Mouse (Mus musculus): ENCODE data around the gene Apopt1.

Gene Apopt1

DNA sequence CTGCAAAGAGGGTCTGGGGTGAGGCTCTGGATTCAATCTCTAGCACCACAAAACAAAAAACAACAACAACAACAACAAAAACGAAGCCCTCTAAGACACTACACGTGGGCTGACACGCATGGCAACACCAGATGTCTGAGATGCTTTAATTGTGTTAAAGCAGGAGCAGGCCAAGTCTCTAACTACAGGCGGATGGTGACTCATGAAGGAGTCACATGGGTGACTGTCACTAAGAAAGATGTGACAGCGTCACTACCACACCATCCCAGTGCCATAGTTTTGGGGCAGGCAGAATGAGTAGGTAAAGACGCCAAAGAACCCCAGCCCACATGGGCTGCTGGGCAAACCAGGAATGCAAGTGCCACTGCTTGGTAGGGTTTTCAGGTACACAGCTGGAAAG is 39.4 kb downstream of the Apopt1 start:
- DNase-seq = no peak

DNA sequence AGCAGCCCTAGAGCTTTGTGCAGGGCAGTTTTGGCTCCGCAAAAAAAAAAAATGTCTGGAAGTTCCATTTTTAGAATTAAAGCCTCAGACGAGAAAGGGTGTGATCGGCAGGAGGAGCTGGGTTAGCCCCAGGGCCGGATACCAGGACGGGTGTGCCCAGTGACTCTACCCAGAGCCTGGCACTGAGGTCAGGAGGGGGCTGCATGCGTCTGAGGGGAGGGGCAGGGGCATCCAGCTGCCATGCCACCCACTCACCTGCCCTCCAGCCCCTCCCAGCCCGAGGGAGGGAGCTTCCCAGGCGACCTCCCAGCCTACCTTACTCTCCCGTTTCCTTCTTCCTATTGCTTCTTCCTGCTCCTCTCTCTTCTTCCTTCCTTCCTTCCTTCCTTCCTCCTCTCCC is 40.3 kb downstream of the Apopt1 start:
- DNase-seq = no peak

DNA sequence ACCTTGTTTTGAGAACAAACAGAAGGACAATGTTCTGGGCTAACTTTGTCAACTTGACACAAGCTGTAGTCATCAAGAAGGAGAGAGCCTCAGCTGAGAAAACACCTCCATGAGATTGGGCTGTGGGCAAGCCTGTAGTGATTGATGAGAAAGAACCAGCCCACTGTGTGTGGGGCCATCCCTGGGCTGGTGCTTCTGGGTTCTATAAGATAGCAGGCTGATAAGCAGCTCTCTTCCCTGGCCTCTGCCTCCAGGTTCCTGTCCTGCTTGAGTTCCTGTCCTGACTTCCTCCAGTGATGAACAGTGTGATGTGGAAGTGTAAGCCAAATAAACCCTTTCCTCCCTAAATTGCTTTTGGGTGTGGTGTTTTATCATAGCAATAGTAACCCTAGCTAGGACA is 41.6 kb downstream of the Apopt1 start:
- no peak for DNase-seq

DNA sequence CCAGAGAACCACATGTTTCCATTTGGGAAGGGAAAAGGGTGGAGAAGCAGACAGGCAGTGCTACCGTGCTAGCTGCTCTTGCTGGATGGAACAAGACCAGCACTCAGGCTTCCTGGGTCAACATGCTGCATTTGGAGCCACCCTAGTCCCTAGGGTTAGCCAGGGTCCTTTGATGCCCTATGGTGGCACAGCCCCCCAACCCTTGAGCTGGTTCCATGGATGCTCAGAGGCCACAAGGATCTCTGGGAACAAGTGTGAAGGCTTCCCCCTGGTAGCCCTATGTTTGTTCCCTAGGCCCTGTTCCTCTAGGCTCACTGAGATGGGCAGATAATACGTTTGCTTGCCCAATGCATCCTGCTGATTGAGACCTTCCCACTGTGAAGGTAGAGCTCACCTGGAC is 42.2 kb downstream of the Apopt1 start:
- DNase-seq = no peak

DNA sequence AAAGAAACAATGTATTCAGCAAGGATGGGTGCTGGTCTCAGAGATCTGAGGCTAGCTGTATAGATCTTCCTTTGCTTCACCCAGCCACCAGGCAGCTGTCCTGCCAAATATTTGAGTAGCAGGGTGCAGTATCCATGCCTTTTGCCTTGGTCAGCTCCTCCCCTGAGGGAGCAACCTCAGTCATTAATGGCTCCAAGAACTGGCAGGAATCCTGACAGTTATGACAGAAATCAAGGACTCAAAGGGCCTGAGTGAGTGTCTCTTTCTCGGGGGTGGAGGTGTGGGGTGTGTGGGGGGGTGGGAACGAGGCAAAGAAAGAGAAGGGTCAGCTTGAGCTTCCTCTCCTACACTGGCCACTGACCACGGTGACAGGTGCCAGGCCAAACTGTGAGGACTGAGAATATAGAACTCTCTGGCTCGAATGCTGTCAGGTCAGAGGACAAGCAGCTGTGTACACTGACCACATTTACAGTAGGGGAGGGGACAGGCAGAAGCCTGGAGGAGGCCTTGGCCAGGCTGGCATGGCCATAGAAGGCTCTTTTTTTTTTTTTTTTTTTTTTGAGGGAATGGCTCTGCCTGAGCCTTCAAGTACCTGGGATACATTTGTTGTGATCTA is 43.1 kb downstream of the Apopt1 start:
- no peak for DNase-seq

DNA sequence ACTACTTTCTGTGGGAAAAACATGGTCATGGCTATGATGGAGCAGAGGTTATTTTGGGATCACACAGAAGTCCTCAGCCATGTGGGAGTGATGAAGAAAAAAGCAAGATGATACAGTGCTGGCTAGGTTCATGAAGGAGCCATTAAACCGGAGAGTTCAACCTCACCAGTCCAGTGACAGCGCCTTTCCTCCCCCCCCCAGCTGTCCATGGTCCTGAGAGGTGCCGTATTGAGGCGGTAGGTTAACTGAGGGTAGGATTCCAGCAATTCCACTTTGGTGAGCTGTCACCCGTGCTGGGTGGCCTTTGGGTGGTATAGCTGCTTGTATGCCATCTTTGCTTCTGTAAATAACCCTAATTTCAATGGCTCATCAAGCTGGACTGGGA is 43.6 kb downstream of the Apopt1 start:
- no peak for DNase-seq

DNA sequence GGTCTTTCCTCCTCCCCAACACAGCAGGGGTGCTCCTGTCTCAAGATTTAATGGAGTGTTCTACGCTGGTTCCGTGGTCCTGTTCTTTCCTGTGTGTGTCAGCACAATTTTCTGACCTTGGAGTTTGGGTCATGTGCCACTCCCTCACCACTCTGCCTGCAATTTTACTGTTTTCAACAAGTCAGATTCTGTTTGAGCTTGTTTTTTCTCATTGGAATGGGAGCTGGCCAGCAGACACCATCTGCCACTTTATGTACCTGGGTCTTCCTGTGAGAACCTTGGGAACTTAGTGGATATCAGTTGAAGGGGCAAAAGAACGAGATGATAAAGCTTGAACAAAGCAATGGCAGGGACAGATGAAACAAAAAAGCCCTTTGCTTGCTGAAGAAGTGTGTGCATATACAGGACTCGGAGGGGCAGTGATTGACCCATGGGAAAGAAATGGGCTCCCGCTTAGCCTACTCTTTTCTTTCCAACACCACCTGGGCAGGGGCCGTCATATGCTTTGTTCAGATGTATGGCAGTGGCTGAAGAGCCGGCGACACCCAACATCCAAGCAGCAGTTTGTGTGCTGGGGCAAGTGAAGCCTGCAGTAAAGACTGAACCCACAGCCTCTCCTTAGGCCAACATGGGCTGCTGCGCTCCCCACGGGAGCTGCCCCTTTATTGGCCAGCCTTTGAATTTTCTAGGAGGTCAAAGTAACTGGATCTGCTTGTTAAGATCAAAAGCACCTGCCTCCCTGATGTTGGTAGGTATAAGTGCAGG is 44.7 kb downstream of the Apopt1 start:
- peak; percentile 38 for DNase-seq

DNA sequence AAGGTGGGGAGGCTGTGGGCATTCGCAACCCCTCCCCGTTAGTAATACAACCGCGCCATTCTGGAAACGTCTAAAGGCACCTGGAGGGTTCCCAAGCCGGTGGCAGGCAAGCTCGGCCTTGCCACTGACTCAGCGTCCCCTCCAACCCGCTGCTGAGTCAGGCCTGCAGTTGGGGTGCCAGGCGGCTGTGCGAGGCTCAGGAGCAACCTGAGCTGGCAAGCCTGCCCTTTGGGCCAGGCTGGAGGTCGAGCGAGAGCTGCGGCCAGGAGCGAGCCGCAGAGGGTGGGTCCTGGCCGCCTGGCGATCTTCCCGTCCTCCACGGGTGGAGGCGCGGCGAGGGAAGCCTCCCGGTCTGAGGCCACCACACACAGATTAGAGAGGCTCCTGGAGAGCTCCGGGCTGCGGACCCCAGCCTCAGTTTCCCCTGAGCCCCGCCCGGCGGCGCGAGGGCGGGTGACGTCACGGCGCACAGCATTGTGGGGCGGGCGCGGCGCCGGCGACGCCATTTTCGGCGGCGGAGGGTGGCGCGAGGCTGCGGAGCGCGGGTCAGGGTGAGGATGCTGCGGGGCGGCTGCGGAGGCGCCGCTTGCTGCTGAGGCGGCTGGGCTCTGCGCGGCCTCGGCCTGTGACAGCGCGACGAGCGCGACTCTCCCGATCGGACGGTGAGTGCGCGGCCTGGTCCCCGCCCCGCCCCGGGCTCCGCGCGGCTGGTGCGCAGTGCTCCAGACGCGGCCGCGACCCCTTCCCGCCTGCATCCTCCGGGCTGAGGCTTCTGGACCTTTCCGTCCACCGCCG is 45.5 kb downstream of the Apopt1 start, which contains the start of gene Klc1:
Gene Klc1 (plus strand): TSS at position 469 of the 795 bp plus-strand sequence.
- DNase-seq = peak; percentile 89

DNA sequence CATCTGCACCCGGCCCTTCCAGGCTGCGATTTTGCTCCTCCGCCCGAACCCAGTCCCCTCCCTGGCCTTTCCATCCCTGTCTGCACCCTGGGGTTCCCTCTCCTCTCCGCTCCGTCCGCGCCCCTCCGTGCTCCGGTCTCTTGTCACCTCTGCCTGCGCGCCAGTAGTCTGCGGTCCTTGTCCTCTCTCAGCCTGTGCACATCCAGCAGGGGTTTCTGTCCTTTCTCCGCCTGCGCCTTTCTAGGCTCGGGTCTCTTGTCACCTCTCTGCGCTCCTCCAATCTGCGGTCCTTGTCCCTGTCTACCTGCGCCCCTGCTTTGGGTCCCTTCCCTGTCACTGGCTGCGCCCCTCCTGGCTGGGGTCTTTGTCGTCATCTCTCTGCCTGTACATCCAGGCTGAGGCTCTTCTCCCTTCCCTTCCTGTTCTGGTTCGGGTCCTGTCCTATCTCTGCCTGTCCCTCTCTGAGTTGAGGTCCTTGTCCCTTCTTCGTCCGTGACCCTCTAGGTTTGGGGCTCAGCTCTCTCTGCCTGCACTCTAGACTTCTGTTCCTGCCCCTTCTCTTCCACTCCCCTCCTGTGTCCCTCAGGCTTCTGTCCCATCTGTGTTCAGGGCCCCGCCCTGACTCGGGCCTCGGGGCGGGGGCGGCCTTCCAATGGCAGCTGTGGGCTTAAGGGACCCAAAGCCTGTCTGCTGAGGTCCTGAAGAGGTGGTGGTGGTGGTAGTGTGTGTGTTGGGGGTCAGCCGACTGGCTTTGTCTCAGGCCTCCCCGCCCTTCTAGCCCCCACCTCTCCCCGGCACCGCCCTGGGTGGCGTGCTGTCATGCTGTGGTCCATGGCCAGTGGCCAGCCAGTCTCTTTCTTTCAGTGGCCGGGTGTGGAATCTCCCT is 46.4 kb downstream of the Apopt1 start:
- DNase-seq = peak; percentile 54

DNA sequence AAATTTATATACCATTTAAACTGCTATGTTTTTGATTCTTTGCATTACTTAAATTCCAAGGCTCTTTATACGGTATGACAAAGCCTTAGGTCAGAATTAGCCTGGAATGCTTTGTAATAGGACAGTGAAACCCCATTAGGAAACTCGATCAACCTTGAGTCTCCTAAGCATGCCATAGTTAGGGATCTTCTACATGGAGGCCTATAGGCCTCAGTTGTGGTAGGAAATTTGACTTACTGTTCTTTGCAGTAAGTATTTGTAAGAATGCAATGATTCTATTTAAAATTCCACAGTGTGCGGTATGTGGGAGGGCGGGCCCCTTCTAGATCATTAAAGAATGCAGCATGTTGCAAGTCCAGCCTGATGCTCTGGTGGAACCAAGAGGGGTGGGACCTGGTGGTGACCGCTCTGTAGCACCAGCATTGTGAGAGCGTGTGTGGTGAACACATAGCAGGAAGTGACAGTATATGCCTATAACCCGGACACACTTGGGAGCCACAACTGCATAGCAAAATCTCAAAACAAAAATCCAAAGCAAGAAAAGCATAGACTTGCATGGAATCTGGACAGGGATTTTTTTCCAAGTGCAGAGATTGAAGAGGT is 47.3 kb downstream of the Apopt1 start:
- DNase-seq = no peak

DNA sequence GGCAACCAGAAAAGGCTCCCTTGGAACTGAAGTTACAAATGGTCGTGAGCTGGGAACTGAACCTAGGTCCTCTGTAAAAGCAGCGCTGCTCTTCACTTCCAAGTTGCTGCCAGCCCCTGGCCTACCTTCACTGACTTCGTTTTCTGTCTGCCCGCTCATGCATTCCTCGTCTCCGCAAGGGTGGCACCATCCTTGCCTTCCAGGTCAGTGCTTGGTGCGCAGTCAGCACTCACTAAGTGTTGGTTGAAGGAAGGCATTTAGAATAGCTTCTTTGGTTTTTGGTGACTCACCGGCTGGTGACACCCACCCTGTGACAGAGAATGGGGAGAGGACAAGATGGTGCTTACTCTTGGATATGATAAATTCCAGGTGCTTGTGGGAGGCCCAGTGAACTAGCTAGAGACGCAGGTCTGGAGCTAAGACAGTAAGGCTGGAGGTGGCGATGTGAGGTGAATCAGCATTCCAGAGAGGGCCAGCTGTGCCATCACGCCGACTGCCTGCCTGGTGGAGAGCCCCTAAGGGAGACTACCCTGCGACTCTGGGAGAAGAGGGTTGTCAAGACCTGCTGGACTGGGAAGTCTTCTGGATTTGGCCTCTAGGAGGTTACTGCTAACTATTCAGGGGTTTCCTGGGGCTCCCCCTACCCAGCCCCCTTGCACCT is 49.7 kb downstream of the Apopt1 start:
- no peak for DNase-seq

DNA sequence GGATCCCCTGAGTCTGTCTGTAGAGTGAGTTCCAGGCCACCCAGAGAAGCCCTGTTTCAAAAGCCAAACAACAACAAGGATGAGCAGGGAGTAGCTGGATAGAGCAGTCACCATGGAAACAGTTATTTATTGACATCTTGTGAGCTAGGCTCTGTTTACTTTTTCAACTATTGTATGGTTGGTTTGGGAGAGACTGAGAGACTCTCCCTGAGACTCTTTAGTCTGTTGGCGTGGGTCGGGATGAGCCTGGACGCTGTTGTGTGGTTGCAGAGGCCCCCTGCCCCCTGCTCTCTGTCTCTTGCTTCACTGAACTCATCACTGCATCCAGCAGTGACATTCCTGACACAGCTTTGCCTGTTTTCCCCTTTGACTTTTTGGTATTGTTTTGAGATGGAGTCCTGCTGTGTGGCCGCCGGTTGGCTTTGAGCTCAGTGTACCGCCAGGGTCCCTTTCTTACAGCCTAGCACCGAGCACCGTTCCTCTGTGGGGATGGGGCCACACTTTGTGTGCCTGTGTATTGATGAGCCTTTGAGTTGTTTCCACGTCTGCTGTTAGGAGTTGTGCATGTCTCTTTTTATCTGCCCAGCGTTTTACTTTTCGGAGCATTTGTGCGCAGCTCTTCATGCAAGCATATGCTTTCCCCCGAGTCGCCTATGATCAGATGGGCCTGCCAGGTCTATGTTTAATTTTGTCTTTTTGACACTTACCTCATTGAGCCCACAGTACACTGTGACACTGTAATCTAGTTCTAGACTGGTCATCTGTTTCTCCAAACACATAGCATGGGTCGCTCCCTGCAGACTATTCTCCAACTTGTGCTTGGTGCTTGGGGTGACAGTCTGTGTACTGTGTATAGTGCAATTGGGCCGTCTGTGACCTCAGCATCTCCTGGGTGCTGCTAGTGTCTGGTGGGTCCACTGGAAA is 53.5 kb downstream of the Apopt1 start:
- DNase-seq = peak; percentile 49

DNA sequence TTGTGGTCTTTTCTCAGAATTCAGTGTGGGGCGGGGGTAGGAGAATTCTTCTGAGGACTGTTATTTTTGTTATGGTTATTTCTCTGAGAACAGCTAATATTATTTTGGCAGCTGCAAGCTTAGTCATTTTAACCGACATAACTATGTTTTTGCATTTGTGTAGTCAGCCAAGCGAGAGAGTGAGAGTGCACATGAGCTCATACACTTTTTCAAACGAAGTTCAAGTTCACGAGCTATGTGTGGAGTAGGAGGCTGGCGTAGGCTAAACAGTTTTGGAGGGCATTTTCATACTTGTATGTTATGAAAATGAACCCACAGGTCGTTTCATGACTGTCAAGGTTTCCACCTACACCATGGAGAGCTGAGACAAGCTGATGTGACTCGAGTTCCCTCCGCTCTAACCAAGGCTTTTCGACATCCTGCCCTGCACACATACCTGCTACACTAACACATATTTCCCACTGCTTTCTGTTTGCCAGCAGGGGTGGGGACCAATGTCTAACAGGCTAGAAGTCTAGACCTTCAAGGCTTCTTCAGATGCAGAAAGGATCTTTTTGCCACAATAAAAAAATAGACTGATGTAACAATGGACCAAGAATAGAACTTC is 55.4 kb downstream of the Apopt1 start:
- no peak for DNase-seq

DNA sequence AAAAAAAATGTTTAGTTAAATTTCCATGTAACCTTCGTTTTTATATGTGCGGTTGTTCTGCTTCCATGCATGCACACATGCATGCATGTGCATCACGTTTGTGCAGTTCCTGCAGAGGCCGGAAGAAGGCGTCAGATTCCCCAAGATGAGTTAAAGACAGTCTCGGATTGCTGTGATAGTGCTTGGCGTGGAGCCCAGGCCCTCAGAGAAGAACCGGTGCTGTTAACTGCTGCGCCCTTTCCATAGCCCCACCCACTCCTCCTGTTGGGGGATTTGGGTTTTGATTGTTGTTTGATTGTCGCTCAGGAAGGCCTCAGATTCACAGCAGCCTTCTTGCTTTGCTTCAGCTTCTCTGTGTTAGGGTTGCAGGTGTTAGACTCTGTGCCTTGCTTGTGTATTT is 56.2 kb downstream of the Apopt1 start:
- no peak for DNase-seq

DNA sequence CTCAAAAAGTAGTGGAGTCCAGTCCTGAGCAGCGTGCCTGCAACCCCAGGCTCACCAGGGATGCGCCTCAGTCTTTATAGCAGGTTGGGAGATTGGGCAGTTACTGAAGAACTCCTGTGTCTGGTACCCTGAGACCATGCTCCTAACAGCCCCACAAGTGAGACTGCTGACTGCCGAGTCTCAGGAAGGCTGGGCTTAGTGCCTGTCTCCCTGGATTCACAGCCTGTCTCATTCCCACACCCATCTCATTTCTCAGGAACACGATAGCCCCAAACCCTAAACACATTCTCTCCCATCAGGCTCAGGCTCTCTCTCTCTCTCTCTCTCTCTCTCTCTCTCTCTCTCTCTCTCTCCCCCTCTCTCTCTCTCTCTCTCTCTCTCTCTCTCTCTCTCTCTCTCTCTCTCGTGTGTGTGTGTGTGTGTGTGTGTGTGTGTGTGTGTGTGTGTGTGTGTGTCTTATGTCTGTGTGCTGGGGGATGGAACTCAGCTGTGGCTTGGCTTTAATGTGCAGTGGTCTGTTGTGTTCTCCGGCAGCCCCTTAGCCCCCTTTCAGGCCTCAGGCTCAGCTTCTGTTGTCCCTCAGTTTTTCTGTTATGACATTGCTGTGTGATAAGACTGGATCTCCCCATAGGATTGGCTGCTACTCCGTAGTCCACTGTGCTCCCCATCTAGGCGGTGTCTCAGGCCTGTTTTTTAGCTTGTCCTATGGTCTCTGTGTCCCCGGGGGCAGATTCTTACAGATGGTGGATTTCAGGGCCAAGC is 56.9 kb downstream of the Apopt1 start:
- no peak for DNase-seq

DNA sequence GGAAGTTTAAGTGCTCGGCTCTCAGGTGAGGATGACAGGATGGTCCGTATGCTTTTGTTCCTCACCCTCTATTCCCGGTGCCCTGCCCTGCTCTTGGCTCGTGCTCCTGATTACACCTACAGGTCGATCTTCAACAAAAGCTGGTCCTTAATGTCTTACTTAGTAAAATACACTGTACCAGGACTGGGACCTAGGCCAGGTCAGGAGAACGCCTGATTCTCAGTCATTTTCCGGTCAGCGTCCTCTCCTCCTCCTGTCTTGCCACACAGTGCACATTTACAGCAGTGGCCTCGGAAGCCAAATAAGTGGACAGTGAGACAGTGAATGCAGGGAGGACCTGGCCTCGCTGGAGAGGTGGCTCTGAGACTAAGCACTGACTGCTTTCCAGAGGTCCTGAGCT is 57.6 kb downstream of the Apopt1 start:
- no peak for DNase-seq

DNA sequence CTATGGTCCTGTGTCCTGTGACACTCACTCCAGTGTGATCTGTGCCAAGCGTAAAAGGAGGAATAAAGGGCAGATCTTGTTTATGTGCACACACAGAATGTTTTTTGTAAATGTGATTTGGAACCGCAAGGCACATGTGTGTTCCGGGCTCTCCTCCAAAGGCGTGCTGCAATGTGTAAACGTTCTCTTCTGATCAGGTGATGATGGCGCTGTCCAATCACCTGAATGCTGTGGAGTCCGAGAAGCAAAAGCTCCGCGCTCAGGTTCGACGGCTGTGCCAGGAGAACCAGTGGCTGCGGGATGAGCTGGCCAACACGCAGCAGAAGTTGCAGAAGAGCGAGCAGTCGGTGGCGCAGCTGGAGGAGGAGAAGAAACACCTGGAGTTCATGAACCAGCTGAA is 61.1 kb downstream of the Apopt1 start:
- no peak for DNase-seq

DNA sequence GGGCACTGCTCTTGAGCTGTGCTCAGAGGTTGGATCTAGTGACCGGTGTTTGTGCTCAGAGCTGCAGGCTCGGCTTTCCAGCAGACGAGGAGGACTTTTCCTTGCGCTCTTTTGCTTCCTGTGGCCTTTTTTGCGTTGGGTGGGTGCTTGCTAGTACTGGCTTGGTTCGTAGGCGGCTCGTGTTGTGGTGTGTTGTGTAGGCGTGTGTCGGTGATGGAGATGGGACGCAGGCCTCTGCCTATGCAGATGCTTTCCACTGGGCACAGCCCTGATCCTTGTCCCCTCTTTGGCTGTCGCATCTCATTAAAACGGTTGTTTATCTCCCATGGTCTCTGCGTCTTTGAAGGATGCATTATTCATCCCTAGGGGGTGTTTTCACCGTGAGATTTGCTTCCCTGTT is 61.8 kb downstream of the Apopt1 start:
- no peak for DNase-seq

DNA sequence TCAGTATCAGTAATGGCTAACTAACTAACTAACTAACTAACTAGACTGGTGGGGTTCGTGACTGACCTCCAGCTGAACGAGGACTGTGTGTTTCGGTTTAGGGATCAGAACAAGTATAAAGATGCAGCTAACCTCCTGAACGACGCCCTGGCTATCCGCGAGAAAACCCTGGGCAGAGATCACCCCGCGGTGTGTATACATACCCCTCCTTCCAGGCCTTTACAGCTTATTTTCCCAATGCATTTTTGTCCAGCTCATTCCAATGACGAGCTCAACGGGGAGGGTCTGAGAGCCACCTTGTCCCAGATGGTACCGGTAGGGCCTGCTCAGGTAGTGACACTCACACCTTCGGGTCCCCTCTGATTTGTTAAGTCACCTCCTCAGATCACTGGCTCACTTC is 64.9 kb downstream of the Apopt1 start:
- no peak for DNase-seq

DNA sequence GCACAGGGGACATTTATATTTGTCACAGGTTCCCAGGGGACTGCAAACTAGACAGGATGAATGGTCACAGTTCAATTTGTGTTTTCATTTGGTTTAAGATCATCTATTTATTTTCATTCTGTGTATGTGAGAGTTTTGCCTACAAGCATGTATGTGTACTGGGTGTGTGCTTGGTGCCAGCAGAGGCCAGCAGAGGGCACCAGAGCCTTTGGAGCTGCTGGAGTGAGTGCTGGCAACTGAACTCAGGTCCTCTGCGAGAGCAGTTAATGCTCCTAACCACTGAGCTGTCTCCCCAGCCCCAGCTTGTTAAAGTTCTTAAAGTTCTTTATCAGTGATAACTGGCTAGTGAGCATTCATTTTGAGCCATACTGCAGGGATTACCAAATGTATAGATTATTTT is 66.5 kb downstream of the Apopt1 start:
- DNase-seq = no peak

All from embryo, embryonic 11 days (tissue).